8 mouse cellular contexts compared by ENCODE assay signal in genomic region chr5:88887556-88888412, GRCm38 (mm10). TPM values are rescaled to one million over a fixed set of nuclear protein-coding genes. Genes with fewer than 3 reads are reported as not detected.
DNase-seq lines count a peak whose midpoint lies in the region; ATAC-seq lines count a peak whose summit lies in the region.

No protein-coding gene starts in this region.

- intact Hi-C loops in heart, postnatal 25 days (cut with DNase I) = loop anchor here (10.0 kb wide), 2 partner anchors 337 to 497 kb away; no protein-coding TSS in a partner anchor

- DNase-seq in CD4-positive, CD25-positive, alpha-beta regulatory T cell, adult 2 months (ENCODE audit: low read depth, low spot score) = peak; percentile 3
- DNase-seq in Muller cell, postnatal 12 days (ENCODE audit: inconsistent ontology term) = peak; percentile 75
- DNase-seq in embryo, embryonic 11 days = peak; percentile 12
- DNase-seq in heart, postnatal 25 days (ENCODE audit: low spot score) = peak; percentile 7
- peak; percentile 9 to 51 for DNase-seq in kidney, postnatal 4 days
- DNase-seq in mesoderm, embryonic 11.5 days (ENCODE audit: low read depth, low spot score) = peak; percentile 38
- DNase-seq in urinary bladder, postnatal 36 days (ENCODE audit: low spot score in 2 of 2) = peak; percentile 19 to 25

- no peak for ATAC-seq in CD4-positive, CD25-positive, alpha-beta regulatory T cell, adult 4 months

RNA-seq across cellular contexts. Expression of gene Slc4a4, which starts 1.2 kb away (rescaled TPM):
- not detected for polyA plus RNA-seq in CD4-positive, CD25-positive, alpha-beta regulatory T cell, adult 4 months (2017; shearing (Covaris generic))
- total RNA-seq in heart, postnatal 25 days (2021) = 10 to 100 TPM; 20.7 to 24.4 TPM

Comparison
In these comparisons a context has a peak if more than half of its experiments do, and no peak if none do; other contexts are left out.
1. DNase-seq: peak in every context shown above with its lines; median percentile 75 in Muller cell, postnatal 12 days; 38 in mesoderm, embryonic 11.5 days; 30 in kidney, postnatal 4 days; 22 in urinary bladder, postnatal 36 days; 12 in embryo, embryonic 11 days; 7 in heart, postnatal 25 days; 3 in CD4-positive, CD25-positive, alpha-beta regulatory T cell, adult 2 months.